Mouse (Mus musculus): ENCODE measurements at regions not wholly inside any gene's neighbourhood (a gene's known extent, or its start where the extent isn't known, plus 50 kb on each side); places are given as distances from the start of the nearest gene placed in this dataset.

DNA sequence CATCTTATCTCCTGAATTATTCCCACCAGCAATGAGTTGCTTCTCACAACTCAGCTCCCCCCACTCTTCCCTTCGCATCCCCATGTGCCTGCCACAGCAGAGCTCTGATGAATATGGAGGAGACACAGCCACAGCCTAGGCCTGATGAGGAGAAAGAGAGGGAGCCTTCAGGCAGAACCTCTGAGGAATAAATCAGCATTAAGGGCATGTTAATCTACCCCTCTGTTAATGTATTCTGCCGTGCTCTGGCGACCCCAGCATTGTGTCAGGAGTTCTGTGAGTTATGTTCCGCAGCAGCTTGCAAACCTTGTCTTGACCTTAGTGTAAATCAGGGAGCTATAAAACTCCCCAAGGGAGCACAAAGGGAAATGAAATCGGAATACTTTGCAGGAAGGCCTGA is 104.0 kb upstream of the Nsun2 start:
- in situ Hi-C loops (cut with MboI, MseI) = no loop called here

DNA sequence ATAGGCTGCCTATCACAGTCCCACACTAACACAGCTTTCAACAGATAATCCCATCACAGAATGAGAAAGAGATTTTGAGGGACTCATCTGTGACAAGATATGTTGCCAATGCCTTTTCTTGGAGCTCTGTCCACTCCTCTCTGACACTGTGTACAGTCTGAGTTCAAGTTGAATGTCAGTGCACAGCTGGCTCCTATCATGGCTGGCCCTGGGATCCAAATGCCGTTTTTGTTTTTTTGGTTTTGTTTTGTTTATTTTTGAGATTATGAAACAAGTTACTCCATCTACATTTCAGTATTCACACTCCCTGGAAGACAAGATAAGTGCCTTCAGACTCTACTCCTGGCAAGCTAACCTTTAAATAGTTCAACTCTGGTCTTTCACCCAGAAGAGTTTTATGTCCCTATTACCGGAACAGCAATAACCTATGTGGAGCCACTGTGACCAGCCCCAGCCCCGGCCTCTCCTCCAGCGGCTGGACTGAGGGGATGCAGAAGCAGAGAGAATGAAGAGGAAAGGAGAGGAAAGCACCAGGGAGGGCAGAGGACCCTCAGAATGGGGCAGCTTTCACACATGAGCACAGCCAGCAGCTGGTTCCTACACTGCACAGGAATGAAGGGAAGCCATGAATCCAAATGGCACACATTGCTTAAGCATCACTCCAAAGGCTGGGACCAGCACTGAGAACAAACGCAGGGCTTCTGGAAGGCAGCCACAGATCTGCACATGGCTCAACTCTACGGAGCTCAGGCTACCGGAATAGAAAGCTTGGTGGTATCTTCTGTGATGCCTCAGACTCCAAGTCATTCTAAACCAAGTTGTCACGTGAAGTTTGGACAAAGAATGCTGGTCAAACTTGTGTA is 99.9 kb upstream of the Nsun2 start:
- in situ Hi-C loops (cut with MboI, MseI) = no loop called here

GRCm38 (mm10) chr13:69439486-69439885 is 94.1 kb upstream of the Nsun2 start:
- in situ Hi-C loops (cut with MboI, MseI) = no loop called here

GRCm38 (mm10) chr13:69441798-69442197 is 91.7 kb upstream of the Nsun2 start:
- in situ Hi-C loops (cut with MboI, MseI) = no loop called here

DNA sequence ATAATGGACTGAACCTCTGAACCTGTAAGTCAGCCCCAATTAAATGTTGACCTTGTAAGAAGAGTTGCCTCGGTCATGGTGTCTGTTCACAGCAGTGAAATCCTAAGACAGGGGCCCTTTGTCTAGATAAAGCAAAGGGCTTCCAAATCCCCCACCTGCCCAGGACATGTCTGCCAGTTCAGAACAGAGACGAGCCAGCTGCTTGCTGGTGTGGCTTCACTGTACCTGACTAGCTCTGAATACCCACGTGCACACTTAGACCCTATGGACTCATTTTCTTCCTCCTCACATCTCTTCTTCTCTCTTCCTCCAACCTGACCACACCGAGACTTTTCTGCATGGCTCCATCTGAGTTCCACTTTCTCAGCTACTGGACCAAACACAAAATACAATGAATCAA is 87.9 kb upstream of the Nsun2 start:
- in situ Hi-C loops (cut with MboI, MseI) = no loop called here

Data from regulatory T cell (primary cell).